8 mouse cellular contexts compared by ENCODE assay signal in genomic region chr6:42583488-42583872, GRCm38 (mm10). TPM values are rescaled to one million over a fixed set of nuclear protein-coding genes. Genes with fewer than 3 reads are reported as not detected.
DNase-seq lines count a peak whose midpoint lies in the region; ATAC-seq lines count a peak whose summit lies in the region.

No protein-coding gene starts in this region.

- no peaks in the 10 kb centered on the region for H3K27me3 ChIP-seq in heart, embryonic 10.5 days (ENCODE audit: insufficient read depth, poor library complexity, severe bottlenecking)
- no peaks in the 10 kb centered on the region for H3K27me3 ChIP-seq in liver, embryonic 12.5 days (replicated peaks)
- no peaks in the 10 kb centered on the region for H3K27me3 ChIP-seq in neural tube, embryonic 15.5 days (replicated peaks)

- WGBS in heart, embryonic 10.5 days: 2% methylated on average over 7 of the region's 7 CpGs
- WGBS in liver, embryonic 12.5 days (ENCODE audit: insufficient replicate concordance): 3% methylated on average over 7 of the region's 7 CpGs
- 2% methylated on average over 7 of the region's 7 CpGs for WGBS in neural tube, embryonic 15.5 days

- peak overlapping the region; percentile 34 for H3K4me3 ChIP-seq in heart, embryonic 10.5 days
- no peak overlapping the region for H3K4me3 ChIP-seq in liver, embryonic 12.5 days
- no peak overlapping the region for H3K4me3 ChIP-seq in neural tube, embryonic 15.5 days (replicated peaks)

- peak; percentile 12 for DNase-seq in ovary, adult 18-20 months (ENCODE audit: low spot score)
- no peak for DNase-seq in ovary, postnatal 10 days (ENCODE audit: low spot score)
- peak; percentile 65 to 81 for DNase-seq in cerebellum, postnatal 25 days
- no peak for DNase-seq in heart, embryonic 10.5 days (ENCODE audit: low spot score)
- DNase-seq in kidney, postnatal 25 days: peak; percentile 54 to 68
- DNase-seq in thymus, postnatal 10 days (ENCODE audit: low spot score in 2 of 2): peak; percentile 7 to 62

- H3K4me1 ChIP-seq in heart, embryonic 10.5 days: no peaks in the 10 kb centered on the region
- H3K4me1 ChIP-seq in liver, embryonic 12.5 days: no peaks in the 10 kb centered on the region
- 0 out of 2 replicates have a peak, but pooled peaks cover 4% of the 10 kb centered on the region for H3K4me1 ChIP-seq in neural tube, embryonic 15.5 days

- H3K9ac ChIP-seq in liver, embryonic 12.5 days: no peak overlapping the region
- H3K9ac ChIP-seq in neural tube, embryonic 15.5 days (replicated peaks): no peak overlapping the region

- no peaks in the 10 kb centered on the region for H3K9me3 ChIP-seq in heart, embryonic 10.5 days
- H3K9me3 ChIP-seq in liver, embryonic 12.5 days (replicated peaks): no peaks in the 10 kb centered on the region
- no peaks in the 10 kb centered on the region for H3K9me3 ChIP-seq in neural tube, embryonic 15.5 days (replicated peaks)

- H3K27ac ChIP-seq in heart, embryonic 10.5 days: no peak overlapping the region
- no peak overlapping the region for H3K27ac ChIP-seq in liver, embryonic 12.5 days
- no peak overlapping the region for H3K27ac ChIP-seq in neural tube, embryonic 15.5 days (replicated peaks)

- no peak for ATAC-seq in liver, embryonic 12.5 days
- no peak for ATAC-seq in neural tube, embryonic 15.5 days (ENCODE audit: low FRiP score)

- no peaks in the 10 kb centered on the region for H3K36me3 ChIP-seq in heart, embryonic 10.5 days
- no peaks in the 10 kb centered on the region for H3K36me3 ChIP-seq in liver, embryonic 12.5 days
- H3K36me3 ChIP-seq in neural tube, embryonic 15.5 days: no peaks in the 10 kb centered on the region

- peak overlapping the region; percentile 22; the same call in 1 of the 2 replicates for H3K4me2 ChIP-seq in liver, embryonic 12.5 days
- peak overlapping the region; percentile 26; the same call in 1 of the 2 replicates for H3K4me2 ChIP-seq in neural tube, embryonic 15.5 days

RNA-seq across cellular contexts. Expression of gene Tcaf3, which starts 14.0 kb away (rescaled TPM):
- not detected in 2 replicates for polyA plus RNA-seq in heart, embryonic 10.5 days (2016; fragmentation: Nextera tagmentation; extraction: Ambion mirVana)
- not detected in 2 replicates for polyA plus RNA-seq in liver, embryonic 12.5 days (2016; fragmentation: Nextera tagmentation; extraction: Ambion mirVana)
- not detected in 2 replicates for polyA plus RNA-seq in neural tube, embryonic 15.5 days (2015; fragmentation: Nextera tagmentation; extraction: Ambion mirVana)

RNA-seq across cellular contexts. Expression of gene Olfr455, which starts 36.1 kb away (rescaled TPM):
- polyA plus RNA-seq in heart, embryonic 10.5 days (2016; fragmentation: Nextera tagmentation; extraction: Ambion mirVana): not detected in 2 replicates
- polyA plus RNA-seq in liver, embryonic 12.5 days (2016; fragmentation: Nextera tagmentation; extraction: Ambion mirVana): not detected in 2 replicates
- not detected in 2 replicates for polyA plus RNA-seq in neural tube, embryonic 15.5 days (2015; fragmentation: Nextera tagmentation; extraction: Ambion mirVana)

Comparison
In these comparisons a context has a peak if more than half of its experiments do, and no peak if none do; other contexts are left out.
1. DNase-seq: peak in ovary, adult 18-20 months (single experiment), cerebellum, postnatal 25 days (2 of 2), kidney, postnatal 25 days (2 of 2) and thymus, postnatal 10 days (2 of 2); none in ovary, postnatal 10 days (single experiment) and heart, embryonic 10.5 days (single experiment).